Mouse (Mus musculus) cortical plate, adult 2 months (tissue): ENCODE results near the gene Ezr. TPM values are rescaled to one million over a fixed set of nuclear protein-coding genes. Genes with fewer than 3 reads are reported as not detected.

ENCODE experiments used
- H3K27ac ChIP-seq: fragments of 200-500 bp; 2 replicates; pipeline ENCODE4 v1.5.1; 2012; ENCODE audit warnings: low read length, control low read depth, inconsistent platforms; ENCODE audit not compliant: insufficient read depth
- H3K4me1 ChIP-seq: fragments of 200-500 bp; 2 replicates; pipeline ENCODE4 v1.6.1; 2011; ENCODE audit warnings: low read length; ENCODE audit not compliant: control insufficient read depth, insufficient read depth
- H3K4me3 ChIP-seq: fragments of 200-500 bp; 2 replicates; pipeline ENCODE4 v1.5.1; 2011; ENCODE audit warnings: mild to moderate bottlenecking, low read length, control low read depth; ENCODE audit not compliant: insufficient read depth
- CTCF ChIP-seq: fragments of 200-500 bp; IDR thresholded peaks from 2 replicates; pipeline ENCODE4 v1.5.1; 2011; ENCODE audit warnings: mild to moderate bottlenecking, control low read depth, low read length; ENCODE audit not compliant: insufficient read depth; ENCODE audit errors: extremely low read depth
- POLR2A ChIP-seq: fragments of 200-500 bp; IDR thresholded peaks from 2 replicates; pipeline ENCODE4 v1.6.1; 2011; ENCODE audit warnings: mild to moderate bottlenecking, low read length, control low read depth; ENCODE audit not compliant: insufficient read depth; ENCODE audit errors: extremely low read depth
- polyA plus RNA-seq: library from polyadenylated mRNA; depleted of rRNA; stranded (reverse); fragments of >200 nt; gene quantifications from 2 replicates; pipeline ENCODE4 v1.2.3, GENCODE M21; 2012

Ezr gene
- polyA plus RNA-seq, 1 experiment, result 53.2 TPM

GRCm38 (mm10) chr17:6763513-6764226 lies 18.9 kb downstream of the Ezr start:
- TF ChIP-seq POLR2A (no peak), CTCF (no peak)
- Histone ChIP-seq H3K4me1 (no peaks in the 10 kb centered on the region), H3K27ac (no peak overlapping the region), H3K4me3 (no peak overlapping the region)

- TF ChIP-seq POLR2A (no peak), CTCF (no peak)
- no peak overlapping the region for H3K27ac ChIP-seq
- peaks cover 1% of the 10 kb centered on the region; the same call in 1 of the 2 replicates for H3K4me1 ChIP-seq
- H3K4me3 ChIP-seq, result no peak overlapping the region
Measured at GRCm38 (mm10) chr17:6759717-6760292, 22.8 kb downstream of the Ezr start.

GRCm38 (mm10) chr17:6758845-6759244 lies 23.7 kb downstream of the Ezr start:
- Histone ChIP-seq H3K4me1 (peaks cover 1% of the 10 kb centered on the region; the same call in 1 of the 2 replicates), H3K27ac (no peak overlapping the region), H3K4me3 (no peak overlapping the region)
- no peak for TF ChIP-seq POLR2A
- no peak for TF ChIP-seq CTCF

GRCm38 (mm10) chr17:6757902-6758301 lies 24.7 kb downstream of the Ezr start:
- Histone ChIP-seq H3K4me1 (peaks cover 1% of the 10 kb centered on the region; the same call in 1 of the 2 replicates), H3K4me3 (no peak overlapping the region), H3K27ac (no peak overlapping the region)
- TF ChIP-seq CTCF (no peak), POLR2A (no peak)

- no peak for TF ChIP-seq POLR2A
- no peak for TF ChIP-seq CTCF
- Histone ChIP-seq H3K4me3 (no peak overlapping the region), H3K27ac (no peak overlapping the region)
Measured at GRCm38 (mm10) chr17:6755873-6756272, 26.7 kb downstream of the Ezr start.

GRCm38 (mm10) chr17:6755176-6755575 lies 27.4 kb downstream of the Ezr start:
- no peak for TF ChIP-seq POLR2A
- TF ChIP-seq CTCF, result no peak
- no peak overlapping the region for H3K27ac ChIP-seq
- no peak overlapping the region for H3K4me3 ChIP-seq
- H3K4me1 ChIP-seq, result peaks cover 1% of the 10 kb centered on the region; the same call in 1 of the 2 replicates

More at GRCm38 (mm10) chr17:6755873-6756272, 26.7 kb downstream of the Ezr start:
- H3K4me1 ChIP-seq, result peaks cover 1% of the 10 kb centered on the region; the same call in 1 of the 2 replicates

- H3K27ac ChIP-seq, result no peak overlapping the region
- no peak overlapping the region for H3K4me3 ChIP-seq
- TF ChIP-seq POLR2A (no peak), CTCF (no peak)
- peaks cover 1% of the 10 kb centered on the region; the same call in 1 of the 2 replicates for H3K4me1 ChIP-seq
Measured at GRCm38 (mm10) chr17:6752375-6752774, 30.2 kb downstream of the Ezr start.

- Histone ChIP-seq H3K4me1 (peaks cover 1% of the 10 kb centered on the region; the same call in 1 of the 2 replicates), H3K4me3 (no peak overlapping the region), H3K27ac (no peak overlapping the region)
- TF ChIP-seq POLR2A, result no peak
- no peak for TF ChIP-seq CTCF
Measured at GRCm38 (mm10) chr17:6751221-6751859, 31.2 kb downstream of the Ezr start.

GRCm38 (mm10) chr17:6748779-6749464 lies 33.7 kb downstream of the Ezr start:
- no peaks in the 10 kb centered on the region for H3K4me1 ChIP-seq
- H3K27ac ChIP-seq, result no peak overlapping the region
- no peak for TF ChIP-seq CTCF
- TF ChIP-seq POLR2A, result no peak
- no peak overlapping the region for H3K4me3 ChIP-seq
